Mouse (Mus musculus) spleen, adult 2 months (tissue): ENCODE data around the gene D630003M21Rik. TPM values are rescaled to one million over a fixed set of nuclear protein-coding genes. Genes with fewer than 3 reads are reported as not detected.

Source experiments
- DNase-seq, 2 experiments: peaks; one replicate each; pipeline versions ENCODE4 v3.0.0 to v3.0.0-alpha.2; 2012 to 2021; ENCODE audit warnings: low spot score in 2 of 2, low read depth in 1 of 2
- H3K27ac ChIP-seq: fragments of 200-500 bp; 2 replicates; pipeline ENCODE4 v1.5.1; 2012; ENCODE audit warnings: low read length, inconsistent platforms; ENCODE audit not compliant: insufficient read depth
- H3K27me3 ChIP-seq: fragments of 200-500 bp; 2 replicates; pipeline ENCODE4 v1.6.1; 2012; ENCODE audit warnings: mild to moderate bottlenecking, moderate library complexity, low read length, inconsistent platforms; ENCODE audit not compliant: control insufficient read depth, insufficient read depth
- H3K36me3 ChIP-seq: fragments of 200-500 bp; 2 replicates; pipeline ENCODE4 v1.6.1; 2012; ENCODE audit warnings: mild to moderate bottlenecking, low read length, inconsistent platforms; ENCODE audit not compliant: control insufficient read depth, insufficient read depth
- H3K4me1 ChIP-seq: fragments of 200-500 bp; 2 replicates; pipeline ENCODE4 v1.6.1; 2011; ENCODE audit warnings: inconsistent platforms; ENCODE audit not compliant: control insufficient read depth, insufficient read depth, insufficient read length
- H3K4me3 ChIP-seq: fragments of 200-500 bp; 2 replicates; pipeline ENCODE4 v1.5.1; 2011; ENCODE audit warnings: mild to moderate bottlenecking, inconsistent platforms; ENCODE audit not compliant: insufficient read depth, insufficient read length; ENCODE audit errors: extremely low read depth
- CTCF ChIP-seq: fragments of 200-500 bp; IDR thresholded peaks from 2 replicates; pipeline ENCODE4 v1.5.1; 2011; ENCODE audit warnings: mild to moderate bottlenecking, inconsistent platforms; ENCODE audit not compliant: insufficient read depth, insufficient read length, insufficient replicate concordance; ENCODE audit errors: extremely low read depth
- POLR2A ChIP-seq: fragments of 200-500 bp; IDR thresholded peaks from 2 replicates; pipeline ENCODE4 v1.6.1; 2011; ENCODE audit warnings: low read depth, low read length, inconsistent platforms
- WGBS: fragments of 180-500 bp; shearing (Covaris S2); methylation state at CpG from one replicate; pipeline ENCODE4 v1.1.7; 2018; 5-methylcytosine and 5-hydroxymethylcytosine counted together
- polyA plus RNA-seq: library from polyadenylated mRNA; depleted of rRNA; stranded (reverse); fragments of >200 nt; gene quantifications from 2 replicates; pipeline ENCODE4 v1.2.3, GENCODE M21; 2012

D630003M21Rik gene
- polyA plus RNA-seq, 1 experiment, result 0.58 TPM

DNA sequence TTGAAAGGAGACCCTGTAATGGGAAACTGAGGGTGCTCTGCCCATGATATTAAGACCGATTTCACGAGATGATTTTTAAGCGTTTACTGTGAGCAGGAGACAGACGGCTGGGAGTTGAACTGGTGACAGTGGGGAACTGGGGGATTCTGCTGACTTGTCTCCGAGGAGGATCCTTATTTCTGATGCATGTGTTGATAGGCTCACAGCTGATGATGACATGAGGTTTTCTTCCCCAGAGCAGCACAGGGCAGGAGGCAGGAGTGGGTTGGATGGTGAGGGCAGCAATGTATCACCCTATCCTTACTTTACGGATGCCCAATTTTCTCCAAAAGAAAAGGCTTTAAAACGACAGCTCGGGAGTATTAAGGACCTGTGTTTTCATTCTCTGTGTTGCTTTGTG is 84.8 kb downstream of the D630003M21Rik start:
- H3K4me1 ChIP-seq, result 0 out of 2 replicates have a peak, but pooled peaks cover 2% of the 10 kb centered on the region
- 68% methylated on average over 8 of the region's 8 CpGs for WGBS
- DNase-seq, result no peak

DNA sequence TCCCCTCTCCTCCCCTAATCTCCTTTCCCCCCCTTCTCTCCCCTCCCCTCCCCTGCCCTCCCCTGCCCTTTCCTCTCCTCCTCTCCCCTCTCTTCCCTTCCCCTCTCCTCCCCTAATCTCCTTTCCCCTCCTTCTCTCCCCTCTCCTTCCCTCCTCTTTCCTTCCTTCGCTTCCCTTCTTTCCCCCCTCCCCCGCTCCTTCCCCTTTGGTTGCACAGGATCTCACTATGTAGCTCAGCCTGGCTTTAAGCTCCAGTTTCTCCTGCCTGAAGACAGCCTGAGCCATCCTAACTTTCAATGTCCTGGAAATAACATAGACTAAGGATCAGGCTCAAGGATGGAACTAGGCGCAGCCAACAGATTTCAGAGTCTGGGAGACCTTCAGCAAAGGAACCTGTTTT is 85.2 kb downstream of the D630003M21Rik start:
- no peak overlapping the region for H3K27ac ChIP-seq
- H3K4me1 ChIP-seq, result 0 out of 2 replicates have a peak, but pooled peaks cover 2% of the 10 kb centered on the region
- TF ChIP-seq POLR2A (no peak), CTCF (no peak)
- no peak overlapping the region for H3K4me3 ChIP-seq
- no peaks in the 10 kb centered on the region for H3K27me3 ChIP-seq
- H3K36me3 ChIP-seq, result no peaks in the 10 kb centered on the region
- 90% methylated on average over 3 of the region's 3 CpGs for WGBS
- no peak for DNase-seq

More for the DNA sequence above, 84.8 kb downstream of the D630003M21Rik start:
- TF ChIP-seq CTCF, result no peak
- TF ChIP-seq POLR2A, result no peak
- Histone ChIP-seq H3K27ac (no peak overlapping the region), H3K4me3 (no peak overlapping the region), H3K27me3 (no peaks in the 10 kb centered on the region), H3K36me3 (no peaks in the 10 kb centered on the region)

DNA sequence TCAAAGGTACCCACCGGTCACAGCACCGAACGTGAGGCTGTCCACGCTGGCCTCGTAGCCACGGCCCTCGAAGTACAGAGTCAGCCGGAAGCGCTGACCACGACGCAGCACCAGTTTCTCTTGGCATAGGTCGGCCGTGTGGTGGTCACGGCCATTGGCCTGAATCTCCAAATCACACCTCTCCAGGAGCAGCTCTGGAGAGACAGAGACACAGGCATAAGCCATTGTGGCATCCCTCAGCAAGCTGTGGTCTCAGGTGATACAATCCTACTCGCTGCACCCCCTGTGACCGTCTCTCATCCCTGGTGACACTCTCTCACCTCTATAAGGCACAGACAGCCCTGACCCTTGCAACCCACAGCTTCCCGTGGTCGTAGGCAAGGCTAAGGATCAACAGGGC is 86.0 kb downstream of the D630003M21Rik start:
- Histone ChIP-seq H3K27me3 (no peaks in the 10 kb centered on the region), H3K4me1 (0 out of 2 replicates have a peak, but pooled peaks cover 2% of the 10 kb centered on the region), H3K4me3 (no peak overlapping the region), H3K27ac (no peak overlapping the region), H3K36me3 (no peaks in the 10 kb centered on the region)
- TF ChIP-seq CTCF (no peak), POLR2A (no peak)
- WGBS, result 83% methylated on average over 18 of the region's 18 CpGs
- DNase-seq, result no peak

DNA sequence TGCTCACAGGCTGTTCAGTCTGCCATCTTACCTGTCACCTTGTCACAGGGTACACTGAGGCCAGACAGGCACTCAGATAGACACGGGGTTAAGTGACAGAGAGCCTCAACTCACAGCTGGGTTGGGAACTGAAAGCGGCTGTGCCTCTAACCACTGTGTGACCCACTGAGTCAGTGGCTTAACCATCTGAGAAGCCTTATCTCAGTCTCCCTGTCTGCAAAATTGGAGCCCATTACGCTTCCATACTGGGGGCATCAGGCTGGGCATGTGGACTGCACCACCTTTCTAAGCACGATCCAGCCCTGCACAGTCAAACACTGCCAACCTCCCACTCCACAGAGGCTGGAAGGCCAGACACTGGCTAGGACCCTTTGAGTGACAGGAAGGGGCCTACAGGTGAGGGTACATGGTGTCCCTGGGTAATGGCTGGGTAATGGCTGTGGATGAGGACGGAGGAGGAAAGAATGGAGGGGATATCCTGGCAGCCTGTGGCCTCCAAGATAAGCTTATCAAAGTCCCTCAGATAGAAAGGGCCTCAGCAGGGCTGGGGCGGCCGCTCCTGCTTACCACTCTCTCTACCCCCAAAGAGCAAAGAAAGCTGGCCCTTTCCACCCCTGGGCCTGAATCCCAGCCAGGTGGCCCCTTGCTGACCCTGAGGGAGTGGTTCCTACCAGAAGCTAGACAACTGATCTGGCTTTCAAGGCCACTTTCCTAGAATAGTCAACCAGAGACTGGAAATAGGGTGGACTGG is 87.2 kb downstream of the D630003M21Rik start:
- 69% methylated on average over 7 of the region's 7 CpGs for WGBS
- Histone ChIP-seq H3K4me3 (no peak overlapping the region), H3K36me3 (no peaks in the 10 kb centered on the region), H3K27ac (no peak overlapping the region), H3K27me3 (no peaks in the 10 kb centered on the region), H3K4me1 (0 out of 2 replicates have a peak, but pooled peaks cover 2% of the 10 kb centered on the region)
- no peak for DNase-seq
- TF ChIP-seq CTCF (no peak), POLR2A (no peak)

DNA sequence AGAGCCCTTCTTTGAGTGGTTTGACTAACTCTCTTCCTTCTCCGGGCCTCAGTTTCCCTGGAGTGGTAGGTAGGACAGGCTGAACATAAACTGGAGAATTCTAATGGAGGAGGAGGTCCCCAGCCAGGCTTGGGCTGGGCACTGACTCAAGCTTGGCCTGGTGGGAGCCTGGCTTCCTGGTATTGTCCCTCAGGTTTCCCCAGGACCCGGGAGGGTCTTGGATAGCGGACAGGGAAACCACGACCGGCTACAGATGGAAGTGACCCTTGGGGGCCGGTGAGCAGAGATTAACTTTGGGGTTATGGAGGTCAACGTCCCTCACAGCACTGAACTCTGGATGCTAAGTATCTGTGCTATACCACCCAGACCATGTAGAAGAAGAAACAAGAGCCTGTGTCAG is 87.8 kb downstream of the D630003M21Rik start:
- H3K4me3 ChIP-seq, result no peak overlapping the region
- H3K27ac ChIP-seq, result no peak overlapping the region
- no peaks in the 10 kb centered on the region for H3K27me3 ChIP-seq
- H3K36me3 ChIP-seq, result no peaks in the 10 kb centered on the region
- WGBS, result 94% methylated on average over 7 of the region's 7 CpGs
- DNase-seq, result no peak
- TF ChIP-seq POLR2A, result no peak
- no peak for TF ChIP-seq CTCF
- peaks cover 7% of the 10 kb centered on the region; the same call in 1 of the 2 replicates for H3K4me1 ChIP-seq

DNA sequence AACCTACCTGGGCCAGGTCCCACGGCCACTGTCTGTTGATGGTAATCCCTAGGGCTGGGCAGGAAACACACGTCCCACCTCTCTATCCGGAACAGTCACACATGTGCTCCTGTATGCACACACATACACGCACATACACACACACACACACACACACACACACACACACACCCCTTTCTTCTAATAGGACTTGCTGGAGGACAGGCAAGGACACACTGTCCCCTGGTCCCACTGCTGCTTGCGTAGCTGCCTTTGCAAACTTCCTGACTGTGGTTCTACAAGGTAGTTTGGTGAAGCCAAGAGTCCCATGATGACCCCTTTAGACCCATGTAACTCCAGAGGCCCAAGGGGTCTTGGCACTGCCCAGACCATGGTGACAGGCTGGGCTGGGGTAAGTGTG is 88.4 kb downstream of the D630003M21Rik start:
- TF ChIP-seq CTCF (no peak), POLR2A (no peak)
- H3K36me3 ChIP-seq, result no peaks in the 10 kb centered on the region
- WGBS, result 86% methylated on average over 5 of the region's 5 CpGs
- H3K27ac ChIP-seq, result no peak overlapping the region
- no peak for DNase-seq
- H3K4me3 ChIP-seq, result no peak overlapping the region
- H3K4me1 ChIP-seq, result peaks cover 6% of the 10 kb centered on the region; the same call in 1 of the 2 replicates
- no peaks in the 10 kb centered on the region for H3K27me3 ChIP-seq

DNA sequence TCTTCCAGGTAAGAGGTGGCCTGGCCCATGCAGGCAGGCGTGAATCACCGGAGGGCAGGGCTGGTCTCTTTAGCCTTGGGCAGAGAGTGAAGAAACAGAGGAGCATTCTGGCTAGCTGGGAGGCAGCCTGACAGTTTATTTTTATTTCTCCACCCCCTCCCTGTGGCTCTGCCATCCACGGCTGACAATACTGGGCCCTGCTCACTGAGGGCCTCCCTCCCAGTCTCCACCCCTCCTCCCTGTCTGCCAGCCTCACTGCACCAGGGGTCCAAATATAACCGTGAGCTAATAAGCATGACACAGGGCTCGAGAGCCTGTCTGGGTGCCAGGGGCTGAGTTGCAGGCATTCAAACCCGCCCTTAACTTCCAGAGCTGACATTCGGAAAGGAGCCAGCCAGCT is 89.4 kb downstream of the D630003M21Rik start:
- no peaks in the 10 kb centered on the region for H3K27me3 ChIP-seq
- no peak for TF ChIP-seq POLR2A
- no peak for TF ChIP-seq CTCF
- H3K4me3 ChIP-seq, result no peak overlapping the region
- peaks cover 8% of the 10 kb centered on the region; the same call in 1 of the 2 replicates for H3K4me1 ChIP-seq
- DNase-seq, result no peak
- WGBS, result 79% methylated on average over 7 of the region's 7 CpGs
- no peaks in the 10 kb centered on the region for H3K36me3 ChIP-seq
- H3K27ac ChIP-seq, result no peak overlapping the region
